Mouse (Mus musculus) olfactory bulb, adult 2 months (tissue): ENCODE data around the gene Zc3h18. TPM values are rescaled to one million over a fixed set of nuclear protein-coding genes. Genes with fewer than 3 reads are reported as not detected.
A peak's percentile ranks its signal among the peaks of the same experiment; 100 is the strongest.

Experiments
- H3K27ac ChIP-seq: fragments of 200-500 bp; 2 replicates; pipeline ENCODE4 v1.5.1; 2012; ENCODE audit warnings: low read depth, low read length; ENCODE audit not compliant: insufficient read depth
- H3K4me1 ChIP-seq: fragments of 200-500 bp; 2 replicates; pipeline ENCODE4 v1.6.1; 2012; ENCODE audit warnings: low read length; ENCODE audit not compliant: control insufficient read depth, insufficient read depth
- H3K4me3 ChIP-seq: fragments of 200-500 bp; 2 replicates; pipeline ENCODE4 v1.5.1; 2012; ENCODE audit warnings: mild to moderate bottlenecking, low read depth, low read length, moderate library complexity; ENCODE audit not compliant: insufficient read depth
- CTCF ChIP-seq: fragments of 200-500 bp; IDR thresholded peaks from 2 replicates; pipeline ENCODE4 v1.5.1; 2012; ENCODE audit warnings: low read depth, mild to moderate bottlenecking, low read length, moderate library complexity; ENCODE audit not compliant: insufficient read depth
- POLR2A ChIP-seq: fragments of 200-500 bp; IDR thresholded peaks from 2 replicates; pipeline ENCODE4 v1.6.1; 2012; ENCODE audit warnings: mild to moderate bottlenecking, low read depth, low read length, moderate library complexity; ENCODE audit not compliant: insufficient read depth
- WGBS: fragments of 180-500 bp; shearing (Covaris S2); methylation state at CpG from one replicate; pipeline ENCODE4 v1.1.7; 2018; 5-methylcytosine and 5-hydroxymethylcytosine counted together
- polyA plus RNA-seq: library from polyadenylated mRNA; stranded (reverse); fragments of >200 nt; gene quantifications from 2 replicates; pipeline ENCODE4 v1.2.4, GENCODE M21; 2012; ENCODE audit warnings: low replicate concordance; ENCODE audit not compliant: missing spikeins, insufficient read depth, insufficient read length

Zc3h18 gene
- polyA plus RNA-seq, 1 experiment, result not detected

DNA sequence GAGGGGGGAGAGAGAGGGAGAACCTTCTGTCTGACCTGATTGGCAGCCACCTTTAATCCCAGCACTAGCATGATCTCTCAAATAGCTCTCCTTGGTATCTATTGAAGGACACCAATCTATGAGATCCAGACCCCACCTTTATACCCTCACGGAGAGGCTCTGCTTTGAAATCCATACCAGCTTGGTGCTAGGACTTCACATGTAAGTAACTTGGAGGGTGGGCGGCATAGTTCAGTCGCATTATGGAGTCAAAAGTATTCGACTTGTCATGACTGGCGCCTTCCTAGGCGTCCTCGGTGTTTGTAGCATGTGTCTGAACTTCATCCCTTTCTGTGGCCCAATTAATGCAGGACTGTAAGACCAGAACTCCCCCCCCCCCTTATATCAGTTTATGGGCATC is 1.1 kb upstream of the Zc3h18 start:
- Histone ChIP-seq H3K27ac (no peak overlapping the region), H3K4me3 (no peak overlapping the region), H3K4me1 (no peaks in the 10 kb centered on the region; the same call in 1 of the 2 replicates)
- WGBS, result 94% methylated on average over 7 of the region's 7 CpGs
- TF ChIP-seq POLR2A, result no peak
- TF ChIP-seq CTCF, result no peak

DNA sequence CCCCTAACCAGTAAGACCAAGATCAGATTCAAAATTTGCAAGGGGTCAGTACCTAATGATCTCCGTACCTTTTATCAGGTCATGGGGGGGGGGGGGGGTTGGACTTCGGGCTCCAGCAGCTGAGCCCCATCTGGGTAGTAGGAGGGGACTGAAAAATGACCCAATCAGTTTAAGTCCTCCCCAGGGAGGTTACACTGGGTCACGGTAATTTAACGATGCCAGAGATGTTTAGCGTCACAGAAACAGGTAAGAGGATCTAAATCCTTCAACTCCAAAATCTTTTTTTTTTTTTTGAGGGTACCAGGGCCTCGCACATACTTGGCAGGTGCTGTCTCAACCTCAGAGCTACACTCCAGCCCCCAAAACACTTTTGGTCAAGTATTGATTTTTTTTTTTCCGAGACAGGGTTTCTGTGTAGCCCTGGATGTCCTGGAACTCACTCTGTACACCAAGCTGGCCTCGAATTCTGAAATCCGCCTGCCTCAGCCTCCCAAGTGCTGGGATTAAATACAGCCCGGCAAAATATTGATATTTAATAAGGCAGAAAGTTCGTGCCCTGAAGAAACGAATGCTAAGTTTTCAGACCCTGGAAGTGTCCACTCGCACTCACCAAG is 551 bp upstream of the Zc3h18 start:
- Histone ChIP-seq H3K4me1 (no peaks in the 10 kb centered on the region; the same call in 1 of the 2 replicates), H3K27ac (no peak overlapping the region), H3K4me3 (peak overlapping the region; percentile 42)
- TF ChIP-seq POLR2A, result no peak
- TF ChIP-seq CTCF, result no peak
- 25% methylated on average over 13 of the region's 13 CpGs for WGBS

DNA sequence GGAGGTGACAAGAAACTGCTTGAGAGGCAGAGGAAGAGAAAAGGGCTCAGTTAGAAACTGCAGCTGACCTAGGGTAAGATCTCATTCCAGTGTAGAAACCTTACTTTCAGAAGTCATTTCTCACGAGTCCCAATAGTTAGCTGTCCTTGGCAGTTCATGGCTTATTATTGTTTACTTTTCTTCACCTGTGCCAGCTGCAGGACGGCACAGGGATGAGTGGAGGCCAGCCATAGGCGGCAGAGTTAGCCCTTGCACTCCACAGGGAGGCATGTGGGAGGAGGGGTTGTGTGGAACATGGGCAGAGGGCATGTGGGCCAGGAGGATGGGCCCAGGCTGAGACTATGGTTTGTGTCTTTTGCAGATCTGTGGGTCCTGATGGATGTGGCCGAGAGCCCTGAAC is 6.6 kb downstream of the Zc3h18 start:
- no peak overlapping the region for H3K27ac ChIP-seq
- TF ChIP-seq POLR2A (no peak), CTCF (no peak)
- H3K4me3 ChIP-seq, result no peak overlapping the region
- 82% methylated on average over 4 of the region's 4 CpGs for WGBS
- H3K4me1 ChIP-seq, result no peaks in the 10 kb centered on the region; the same call in 1 of the 2 replicates

DNA sequence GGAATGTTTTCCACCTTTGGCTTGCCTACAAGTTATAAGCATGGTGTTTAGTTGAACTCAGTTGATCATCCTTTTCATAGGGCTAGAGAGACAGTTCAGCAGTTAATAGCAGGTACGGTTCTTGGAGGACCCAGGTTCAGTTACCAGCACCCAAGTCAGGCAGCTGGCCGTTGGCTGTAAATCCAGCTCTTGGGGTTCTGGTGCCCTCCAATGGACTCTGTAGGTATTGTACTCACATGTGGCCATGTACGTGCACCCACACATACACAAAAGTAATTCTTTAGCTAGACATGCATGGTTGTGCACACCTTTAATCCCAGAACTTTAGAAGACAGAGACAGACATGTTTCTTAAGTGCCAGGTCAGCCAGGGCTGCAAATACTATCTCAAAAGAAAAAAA is 12.9 kb downstream of the Zc3h18 start:
- WGBS, result 87% methylated on average over 3 of the region's 3 CpGs
- no peak overlapping the region for H3K27ac ChIP-seq

DNA sequence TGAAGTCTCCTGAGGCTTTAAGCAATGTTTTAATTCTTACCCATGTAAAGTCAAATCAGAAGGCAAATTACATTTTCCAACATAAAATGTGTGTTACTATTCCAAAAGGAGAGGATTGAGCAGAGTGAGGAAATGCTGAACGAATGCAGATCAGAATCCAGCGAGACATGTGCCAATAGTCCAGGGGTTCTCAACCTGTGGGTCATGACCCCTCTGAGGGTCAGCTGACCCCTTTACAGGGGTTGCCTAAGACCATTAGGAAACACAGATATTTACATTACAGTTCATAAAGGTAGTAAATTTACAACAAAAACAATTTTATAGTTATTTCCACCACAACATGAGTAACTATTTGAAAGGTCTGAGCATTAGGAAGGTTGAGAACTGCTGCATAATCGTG is 14.3 kb downstream of the Zc3h18 start:
- 85% methylated on average over 3 of the region's 3 CpGs for WGBS
- H3K4me3 ChIP-seq, result no peak overlapping the region
- no peaks in the 10 kb centered on the region for H3K4me1 ChIP-seq
- no peak overlapping the region for H3K27ac ChIP-seq
- no peak for TF ChIP-seq CTCF
- TF ChIP-seq POLR2A, result no peak

More for the DNA sequence above, 12.9 kb downstream of the Zc3h18 start:
- TF ChIP-seq POLR2A (no peak), CTCF (no peak)
- H3K4me3 ChIP-seq, result no peak overlapping the region
- H3K4me1 ChIP-seq, result no peaks in the 10 kb centered on the region

DNA sequence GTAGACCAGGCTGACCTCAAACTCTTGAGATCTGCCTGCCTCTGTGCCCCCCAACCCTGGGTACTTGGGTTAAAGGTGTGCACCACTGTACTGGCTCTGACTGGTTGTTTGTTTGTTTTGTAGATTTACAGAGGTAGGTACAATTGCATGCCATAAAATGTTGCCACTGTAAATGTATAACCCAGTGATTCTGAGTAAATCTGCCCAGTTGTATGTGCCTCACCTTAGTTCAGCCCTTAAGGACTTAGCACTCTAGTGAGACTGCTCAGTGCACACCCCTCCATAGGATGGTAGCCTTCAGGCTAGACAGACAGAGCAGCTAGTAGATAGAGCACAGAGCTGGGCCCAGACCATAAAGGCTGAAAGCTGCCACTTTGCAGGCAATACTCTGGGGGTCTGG is 17.3 kb downstream of the Zc3h18 start:
- TF ChIP-seq POLR2A (no peak), CTCF (no peak)
- H3K4me1 ChIP-seq, result no peaks in the 10 kb centered on the region
- no peak overlapping the region for H3K27ac ChIP-seq
- no peak overlapping the region for H3K4me3 ChIP-seq

DNA sequence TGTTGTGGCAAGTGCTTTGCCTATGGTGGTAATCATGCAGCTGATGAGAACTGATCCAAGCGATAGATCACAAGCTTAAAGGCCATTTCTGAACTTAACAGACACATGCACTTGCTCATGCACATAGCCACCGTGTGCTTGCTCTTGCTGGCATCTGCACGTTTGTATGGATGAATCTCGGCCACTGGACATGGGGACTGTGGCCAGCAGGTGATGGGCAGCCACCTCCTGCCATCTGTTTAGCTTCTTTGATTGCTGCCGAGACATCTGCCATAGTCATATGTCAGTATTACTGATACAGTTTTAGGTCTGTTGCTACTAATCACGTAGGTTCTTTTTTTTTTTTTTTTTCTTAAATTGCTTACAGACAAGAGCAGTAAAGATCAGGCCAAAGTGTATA is 18.9 kb downstream of the Zc3h18 start:
- no peak overlapping the region for H3K4me3 ChIP-seq
- TF ChIP-seq POLR2A (no peak), CTCF (no peak)
- 92% methylated on average over 6 of the region's 6 CpGs for WGBS
- H3K27ac ChIP-seq, result no peak overlapping the region
- H3K4me1 ChIP-seq, result no peaks in the 10 kb centered on the region

DNA sequence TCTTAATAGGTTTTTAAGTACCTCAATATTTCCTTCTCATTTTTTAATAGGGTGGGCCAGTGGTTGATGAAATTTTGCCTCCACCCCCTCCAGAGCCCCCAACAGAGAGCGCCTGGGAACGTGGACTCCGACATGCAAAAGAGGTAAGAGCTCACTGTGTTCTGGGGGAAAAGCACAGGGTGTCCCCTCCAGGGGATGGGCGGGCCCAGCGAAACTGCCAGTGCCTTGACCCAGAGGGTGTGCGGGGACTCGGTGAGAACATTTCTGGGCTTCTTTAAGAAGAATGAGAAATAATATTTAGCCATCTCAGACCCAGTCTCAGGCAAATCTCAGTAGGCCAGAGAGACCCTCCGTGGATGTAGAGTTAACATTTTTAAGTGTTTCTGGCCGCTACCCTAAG is 21.8 kb downstream of the Zc3h18 start:
- H3K4me3 ChIP-seq, result no peak overlapping the region
- no peaks in the 10 kb centered on the region for H3K4me1 ChIP-seq
- 94% methylated on average over 9 of the region's 9 CpGs for WGBS
- TF ChIP-seq POLR2A (no peak), CTCF (no peak)
- no peak overlapping the region for H3K27ac ChIP-seq

DNA sequence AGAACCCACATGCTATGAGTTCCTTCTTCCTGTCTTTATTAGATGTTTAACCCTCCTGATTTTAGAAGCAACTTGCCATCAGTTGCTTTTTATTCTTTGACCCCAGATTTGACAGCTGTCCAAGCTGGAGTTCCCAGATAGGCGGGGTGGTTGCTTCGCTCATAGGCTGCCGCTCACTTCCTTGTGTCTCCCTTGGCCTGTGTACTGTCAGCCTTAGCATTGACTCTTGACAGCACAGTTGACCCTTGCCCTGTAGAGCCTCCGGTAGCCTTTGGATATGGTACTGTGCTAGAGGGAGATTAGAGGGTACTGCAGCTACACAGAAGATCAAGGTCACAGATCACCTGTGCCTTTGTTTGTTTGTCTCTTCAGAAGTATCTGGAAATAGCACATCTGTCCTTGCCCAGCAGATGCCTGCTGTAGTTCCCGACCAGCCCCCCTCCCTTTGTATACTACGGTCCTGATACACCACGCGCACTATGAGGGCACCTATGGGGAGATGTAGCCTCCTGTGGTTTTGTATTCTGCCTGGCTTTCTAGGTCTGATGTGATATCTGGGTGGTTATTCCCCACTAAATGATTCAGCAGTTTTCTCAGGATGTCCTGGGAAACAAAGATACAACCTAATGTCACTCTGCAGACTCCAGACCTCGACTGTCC is 28.9 kb downstream of the Zc3h18 start:
- Histone ChIP-seq H3K27ac (no peak overlapping the region), H3K4me1 (no peaks in the 10 kb centered on the region), H3K4me3 (no peak overlapping the region)
- 93% methylated on average over 9 of the region's 9 CpGs for WGBS
- TF ChIP-seq CTCF (no peak), POLR2A (no peak)

DNA sequence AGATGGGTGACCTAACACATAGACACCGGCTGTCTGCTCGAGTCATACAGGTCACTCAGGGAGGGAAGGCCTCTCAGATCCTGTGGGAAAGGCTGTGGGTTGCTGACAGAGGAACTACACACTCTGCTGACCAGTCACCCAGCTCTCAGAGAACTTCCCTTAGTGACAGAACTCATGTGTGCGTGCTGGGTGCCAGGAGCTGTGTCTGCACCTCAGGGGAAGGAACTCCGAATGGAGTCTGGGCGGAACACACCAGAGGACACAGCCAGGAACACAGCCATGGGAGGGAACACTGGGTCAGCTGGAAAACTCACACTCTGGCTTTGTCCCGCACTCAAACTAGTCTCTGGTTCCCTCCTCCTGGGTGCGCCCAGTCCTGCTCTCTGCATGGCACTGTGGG is 31.3 kb downstream of the Zc3h18 start:
- Histone ChIP-seq H3K27ac (no peak overlapping the region), H3K4me3 (no peak overlapping the region), H3K4me1 (no peaks in the 10 kb centered on the region)
- TF ChIP-seq CTCF (no peak), POLR2A (no peak)
- WGBS, result 88% methylated on average over 7 of the region's 7 CpGs
